Mouse (Mus musculus): ENCODE measurements around the gene Slc41a2. TPM values are rescaled to one million over a fixed set of nuclear protein-coding genes. Genes with fewer than 3 reads are reported as not detected.

Gene Slc41a2
- polyA plus RNA-seq, 2 experiments: 1.7 to 2.3 TPM

DNA sequence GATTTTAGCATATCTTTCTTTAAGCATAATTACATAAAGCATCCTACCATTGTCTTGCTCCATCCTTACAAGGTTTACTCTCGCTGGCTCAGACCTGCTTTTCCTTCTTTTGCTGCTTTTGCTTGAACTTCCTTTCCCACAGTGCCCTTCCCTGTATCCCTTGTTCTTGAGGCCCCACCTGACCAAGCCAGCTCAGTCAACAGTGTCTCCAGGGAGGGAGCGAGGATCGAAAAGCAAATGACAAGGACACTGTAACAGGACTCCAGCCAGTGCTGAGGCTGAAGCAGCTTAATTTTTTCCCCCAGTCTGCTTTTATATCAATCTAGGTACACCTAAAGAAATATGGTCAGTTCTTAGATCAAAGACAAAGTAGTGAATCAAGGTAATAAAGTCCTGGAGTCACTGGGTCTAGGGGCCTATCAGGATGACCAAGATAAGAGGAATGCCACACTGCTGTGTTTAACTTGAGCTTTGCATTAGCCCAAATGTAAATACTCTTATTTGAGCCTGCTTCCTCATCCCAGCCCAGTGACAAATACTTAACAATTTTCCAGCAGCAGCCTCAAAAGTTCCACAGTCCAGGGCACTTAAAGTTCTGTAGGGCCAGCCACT lies 36.5 kb upstream of the Slc41a2 start:
- H3K4me3 ChIP-seq (replicated peaks; ENCODE audit: low read length): no peak overlapping the region
- no peaks in the 10 kb centered on the region for H3K4me1 ChIP-seq (ENCODE audit: control insufficient read depth, insufficient read depth, low read length)
- ATAC-seq (ENCODE audit: low FRiP score, low read depth) (no peak), DNase-seq (ENCODE audit: low spot score) (no peak)
- H3K27me3 ChIP-seq (ENCODE audit: control insufficient read depth, insufficient read depth, low read length): no peaks in the 10 kb centered on the region
- H3K4me2 ChIP-seq (replicated peaks; ENCODE audit: low read depth, low read length, severe bottlenecking): no peak overlapping the region
- WGBS: 91% methylated on average over 3 of the region's 3 CpGs
- no peaks in the 10 kb centered on the region for H3K9me3 ChIP-seq (ENCODE audit: control insufficient read depth, low read length)
- no peak overlapping the region for H3K27ac ChIP-seq (replicated peaks; ENCODE audit: low read depth, low read length)
- no peak for TF ChIP-seq POLR2A (IDR thresholded peaks at IDR 0.05; ENCODE audit: borderline replicate concordance, extremely low read depth, insufficient read depth, insufficient read length)
- H3K36me3 ChIP-seq (ENCODE audit: control insufficient read depth, insufficient read depth, low read length): peaks cover 38% of the 10 kb centered on the region
- H3K9ac ChIP-seq (ENCODE audit: low read depth, low read length, severe bottlenecking): no peak overlapping the region

DNA sequence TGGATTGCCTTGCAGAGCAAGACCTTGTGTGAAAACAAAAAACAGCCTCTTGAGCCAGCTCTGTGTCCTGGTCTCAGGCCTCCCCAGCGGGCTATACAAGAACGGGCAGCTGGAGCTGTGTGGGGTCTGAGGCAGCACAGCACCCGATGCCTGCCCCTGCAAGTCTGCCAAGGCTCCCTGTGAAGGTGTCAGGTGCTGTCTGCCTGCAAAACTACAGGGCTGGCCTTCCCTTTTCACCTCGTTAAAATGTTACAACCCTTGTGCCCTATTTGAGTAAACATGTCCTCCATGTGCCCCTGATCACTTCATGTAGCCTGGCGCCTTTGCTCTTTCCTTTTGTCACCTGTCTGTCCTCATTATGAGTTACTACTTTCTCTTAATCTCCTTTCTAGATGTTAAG lies 31.2 kb upstream of the Slc41a2 start:
- Histone ChIP-seq H3K4me1 (ENCODE audit: control insufficient read depth, insufficient read depth, low read length) (no peaks in the 10 kb centered on the region), H3K9me3 (ENCODE audit: control insufficient read depth, low read length) (no peaks in the 10 kb centered on the region), H3K4me2 (replicated peaks; ENCODE audit: low read depth, low read length, severe bottlenecking) (no peak overlapping the region), H3K4me3 (replicated peaks; ENCODE audit: low read length) (no peak overlapping the region), H3K27me3 (ENCODE audit: control insufficient read depth, insufficient read depth, low read length) (no peaks in the 10 kb centered on the region), H3K36me3 (ENCODE audit: control insufficient read depth, insufficient read depth, low read length) (peaks cover 73% of the 10 kb centered on the region), H3K27ac (replicated peaks; ENCODE audit: low read depth, low read length) (no peak overlapping the region), H3K9ac (ENCODE audit: low read depth, low read length, severe bottlenecking) (no peak overlapping the region)
- TF ChIP-seq POLR2A (IDR thresholded peaks at IDR 0.05; ENCODE audit: borderline replicate concordance, extremely low read depth, insufficient read depth, insufficient read length): no peak
- 44% methylated on average over 5 of the region's 5 CpGs for WGBS
- no peak for ATAC-seq (ENCODE audit: low FRiP score, low read depth)
- no peak for DNase-seq (ENCODE audit: low spot score)

DNA sequence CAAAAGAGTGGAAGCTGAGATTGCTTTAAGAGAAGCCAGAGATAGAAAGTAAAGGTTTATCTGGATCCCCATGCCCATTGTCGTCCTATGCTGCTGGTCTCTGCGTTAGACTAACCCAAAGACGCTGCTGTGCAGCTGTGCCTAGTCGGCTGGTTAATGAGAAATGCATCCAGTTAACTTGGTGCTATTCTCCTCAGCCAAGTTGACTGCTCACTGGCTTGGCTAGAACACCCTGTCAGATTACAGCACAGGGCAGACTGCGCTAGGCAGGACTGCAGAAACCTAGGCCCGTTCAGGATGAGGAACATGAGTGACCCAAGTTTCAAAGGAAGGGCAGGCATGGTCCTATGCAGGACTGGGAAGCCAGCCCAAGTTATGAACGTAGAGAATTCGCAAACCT lies 25.8 kb upstream of the Slc41a2 start:
- peaks cover 56% of the 10 kb centered on the region for H3K36me3 ChIP-seq (ENCODE audit: control insufficient read depth, insufficient read depth, low read length)
- 91% methylated on average over 8 of the region's 8 CpGs for WGBS

GRCm38 (mm10) chr10:83361643-83362382 lies 24.1 kb upstream of the Slc41a2 start:
- no peak overlapping the region for H3K4me2 ChIP-seq (replicated peaks; ENCODE audit: low read depth, low read length, severe bottlenecking)
- H3K9me3 ChIP-seq (ENCODE audit: control insufficient read depth, low read length): no peaks in the 10 kb centered on the region
- H3K27ac ChIP-seq (replicated peaks; ENCODE audit: low read depth, low read length): no peak overlapping the region
- peaks cover 41% of the 10 kb centered on the region for H3K36me3 ChIP-seq (ENCODE audit: control insufficient read depth, insufficient read depth, low read length)
- H3K27me3 ChIP-seq (ENCODE audit: control insufficient read depth, insufficient read depth, low read length): no peaks in the 10 kb centered on the region
- 57% methylated on average over 5 of the region's 5 CpGs for WGBS
- no peak for ATAC-seq (ENCODE audit: low FRiP score, low read depth)
- no peak for TF ChIP-seq POLR2A (IDR thresholded peaks at IDR 0.05; ENCODE audit: borderline replicate concordance, extremely low read depth, insufficient read depth, insufficient read length)
- peak overlapping the region; percentile 87; the same call in 1 of the 2 replicates for H3K4me3 ChIP-seq (replicated peaks; ENCODE audit: low read length)
- H3K9ac ChIP-seq (ENCODE audit: low read depth, low read length, severe bottlenecking): no peak overlapping the region
- peak; percentile 47 for DNase-seq (ENCODE audit: low spot score)
- peaks cover 11% of the 10 kb centered on the region; the same call in 1 of the 2 replicates for H3K4me1 ChIP-seq (ENCODE audit: control insufficient read depth, insufficient read depth, low read length)

More for the DNA sequence above, 25.8 kb upstream of the Slc41a2 start:
- Histone ChIP-seq H3K9ac (ENCODE audit: low read depth, low read length, severe bottlenecking) (no peak overlapping the region), H3K27ac (replicated peaks; ENCODE audit: low read depth, low read length) (no peak overlapping the region), H3K4me3 (replicated peaks; ENCODE audit: low read length) (no peak overlapping the region), H3K4me2 (replicated peaks; ENCODE audit: low read depth, low read length, severe bottlenecking) (no peak overlapping the region), H3K9me3 (ENCODE audit: control insufficient read depth, low read length) (no peaks in the 10 kb centered on the region), H3K27me3 (ENCODE audit: control insufficient read depth, insufficient read depth, low read length) (no peaks in the 10 kb centered on the region), H3K4me1 (ENCODE audit: control insufficient read depth, insufficient read depth, low read length) (peaks cover 11% of the 10 kb centered on the region; the same call in 1 of the 2 replicates)
- DNase-seq (ENCODE audit: low spot score): no peak
- TF ChIP-seq POLR2A (IDR thresholded peaks at IDR 0.05; ENCODE audit: borderline replicate concordance, extremely low read depth, insufficient read depth, insufficient read length): no peak
- ATAC-seq (ENCODE audit: low FRiP score, low read depth): no peak

DNA sequence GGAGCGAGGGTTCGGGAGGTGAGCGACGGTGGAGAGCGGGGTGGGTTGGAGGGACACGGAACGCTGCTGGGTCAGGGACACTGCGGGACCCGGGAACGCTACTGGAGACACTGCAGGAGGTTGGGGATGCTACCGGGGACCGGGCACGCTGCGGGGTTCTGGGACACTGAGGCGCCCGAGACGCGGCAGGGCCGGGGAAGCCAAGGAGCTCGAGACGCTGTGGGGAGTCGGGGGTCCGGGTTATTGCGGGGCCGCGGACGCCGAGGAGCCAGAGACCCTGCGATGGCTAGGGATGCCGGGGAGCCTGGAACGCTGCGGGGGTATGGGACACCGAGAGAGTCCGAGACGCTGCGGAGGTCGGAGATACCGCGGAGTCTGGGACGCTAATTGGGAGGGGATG lies 22.7 kb upstream of the Slc41a2 start:
- Histone ChIP-seq H3K27ac (replicated peaks; ENCODE audit: low read depth, low read length) (peak overlapping the region; percentile 65), H3K9ac (ENCODE audit: low read depth, low read length, severe bottlenecking) (peak overlapping the region; percentile 79), H3K36me3 (ENCODE audit: control insufficient read depth, insufficient read depth, low read length) (peaks cover 27% of the 10 kb centered on the region), H3K4me2 (replicated peaks; ENCODE audit: low read depth, low read length, severe bottlenecking) (peak overlapping the region; percentile 70), H3K4me3 (replicated peaks; ENCODE audit: low read length) (peak overlapping the region; percentile 87), H3K9me3 (ENCODE audit: control insufficient read depth, low read length) (no peaks in the 10 kb centered on the region), H3K4me1 (ENCODE audit: control insufficient read depth, insufficient read depth, low read length) (peaks cover 11% of the 10 kb centered on the region; the same call in 1 of the 2 replicates), H3K27me3 (ENCODE audit: control insufficient read depth, insufficient read depth, low read length) (no peaks in the 10 kb centered on the region)
- no peak for DNase-seq (ENCODE audit: low spot score)
- ATAC-seq (ENCODE audit: low FRiP score, low read depth): peak; percentile 50
- under 1% methylated on average over 35 of the region's 40 CpGs for WGBS
- TF ChIP-seq POLR2A (IDR thresholded peaks at IDR 0.05; ENCODE audit: borderline replicate concordance, extremely low read depth, insufficient read depth, insufficient read length): no peak
